Mouse (Mus musculus) forebrain, embryonic 13.5 days (tissue): ENCODE measurements around the gene Ppm1l. TPM values are rescaled to one million over a fixed set of nuclear protein-coding genes. Genes with fewer than 3 reads are reported as not detected.

ENCODE experiments used
- ATAC-seq: fragments of 200-750 bp; cut with Nextera tagmentation; 2 replicates; pipeline ENCODE4 v1.8.0; 2017
- H3K27ac ChIP-seq: fragments of 300-500 bp; sonication (generic); 2 replicates; pipeline ENCODE4 v1.5.1; 2015; ENCODE audit warnings: inconsistent platforms, mild to moderate bottlenecking, moderate library complexity
- H3K27me3 ChIP-seq: fragments of 300-500 bp; sonication (generic); 2 replicates; pipeline ENCODE4 v1.6.1; 2015; ENCODE audit warnings: mild to moderate bottlenecking, inconsistent platforms
- H3K36me3 ChIP-seq: fragments of 300-500 bp; sonication (generic); 2 replicates; pipeline ENCODE4 v1.6.1; 2015; ENCODE audit warnings: mild to moderate bottlenecking, inconsistent platforms; ENCODE audit not compliant: poor library complexity, severe bottlenecking
- H3K4me1 ChIP-seq: fragments of 300-500 bp; sonication (generic); 2 replicates; pipeline ENCODE4 v1.6.1; 2015; ENCODE audit warnings: inconsistent platforms
- H3K4me2 ChIP-seq: fragments of 300-500 bp; sonication (generic); 2 replicates; pipeline ENCODE4 v1.6.1; 2015; ENCODE audit warnings: inconsistent platforms, mild to moderate bottlenecking, moderate library complexity
- H3K4me3 ChIP-seq: fragments of 300-500 bp; sonication (generic); 2 replicates; pipeline ENCODE4 v1.5.1; 2015; ENCODE audit warnings: mild to moderate bottlenecking, inconsistent platforms
- H3K9ac ChIP-seq: fragments of 300-500 bp; sonication (generic); 2 replicates; pipeline ENCODE4 v1.6.1; 2015; ENCODE audit warnings: mild to moderate bottlenecking, inconsistent platforms
- H3K9me3 ChIP-seq: fragments of 300-500 bp; sonication (generic); replicated peaks from 2 replicates; pipeline ENCODE4 v1.6.1; 2016; ENCODE audit warnings: inconsistent platforms
- WGBS: fragments of 180-500 bp; shearing (Covaris S2); methylation state at CpG from one replicate; pipeline ENCODE4 v1.1.7; 2015; 5-methylcytosine and 5-hydroxymethylcytosine counted together
- polyA plus RNA-seq: library from polyadenylated mRNA; unstranded; fragments of >200 nt; fragmentation: Nextera tagmentation; extraction: Ambion mirVana; gene quantifications from 2 replicates; pipeline ENCODE4 v1.2.1, GENCODE M21; 2015

Gene Ppm1l
- polyA plus RNA-seq, 1 experiment from 2014 or later: 21.1 TPM

GRCm38 (mm10) chr3:69487471-69487870, 170.8 kb downstream of the Ppm1l start:
- no peak for ATAC-seq
- WGBS: 79% methylated on average over 6 of the region's 6 CpGs
- no peaks in the 10 kb centered on the region for H3K9me3 ChIP-seq
- no peak overlapping the region for H3K4me2 ChIP-seq
- no peaks in the 10 kb centered on the region for H3K36me3 ChIP-seq
- no peak overlapping the region for H3K4me3 ChIP-seq
- H3K4me1 ChIP-seq: peaks cover 20% of the 10 kb centered on the region
- H3K27me3 ChIP-seq: no peaks in the 10 kb centered on the region
- no peak overlapping the region for H3K9ac ChIP-seq
- no peak overlapping the region for H3K27ac ChIP-seq

GRCm38 (mm10) chr3:69489669-69490068, 173.0 kb downstream of the Ppm1l start:
- ATAC-seq: no peak
- WGBS: 86% methylated on average over 3 of the region's 3 CpGs
- H3K9ac ChIP-seq: no peak overlapping the region

GRCm38 (mm10) chr3:69490981-69491681, 174.5 kb downstream of the Ppm1l start:
- no peaks in the 10 kb centered on the region for H3K36me3 ChIP-seq
- H3K4me1 ChIP-seq: peaks cover 25% of the 10 kb centered on the region
- no peak overlapping the region for H3K27ac ChIP-seq
- no peak overlapping the region for H3K4me2 ChIP-seq
- H3K9ac ChIP-seq: no peak overlapping the region
- 88% methylated on average over 6 of the region's 6 CpGs for WGBS
- H3K9me3 ChIP-seq: no peaks in the 10 kb centered on the region
- ATAC-seq: no peak
- no peak overlapping the region for H3K4me3 ChIP-seq
- no peaks in the 10 kb centered on the region for H3K27me3 ChIP-seq

More at GRCm38 (mm10) chr3:69489669-69490068, 173.0 kb downstream of the Ppm1l start:
- Histone ChIP-seq H3K4me2 (no peak overlapping the region), H3K36me3 (no peaks in the 10 kb centered on the region), H3K27me3 (no peaks in the 10 kb centered on the region), H3K27ac (no peak overlapping the region), H3K4me3 (no peak overlapping the region), H3K9me3 (no peaks in the 10 kb centered on the region), H3K4me1 (peaks cover 17% of the 10 kb centered on the region)

GRCm38 (mm10) chr3:69494233-69495010, 177.8 kb downstream of the Ppm1l start:
- H3K9ac ChIP-seq: no peak overlapping the region
- no peaks in the 10 kb centered on the region for H3K9me3 ChIP-seq
- peaks cover 16% of the 10 kb centered on the region for H3K4me1 ChIP-seq
- peak overlapping the region; percentile 28; the same call in 1 of the 2 replicates for H3K27ac ChIP-seq
- H3K4me3 ChIP-seq: no peak overlapping the region
- WGBS: 60% methylated on average over 4 of the region's 4 CpGs
- H3K36me3 ChIP-seq: no peaks in the 10 kb centered on the region
- peak; percentile 76 for ATAC-seq
- no peak overlapping the region for H3K4me2 ChIP-seq
- H3K27me3 ChIP-seq: no peaks in the 10 kb centered on the region

GRCm38 (mm10) chr3:69497178-69497577, 180.5 kb downstream of the Ppm1l start:
- H3K36me3 ChIP-seq: no peaks in the 10 kb centered on the region
- H3K9me3 ChIP-seq: no peaks in the 10 kb centered on the region
- H3K27me3 ChIP-seq: no peaks in the 10 kb centered on the region
- H3K4me2 ChIP-seq: no peak overlapping the region
- WGBS: 87% methylated on average over 3 of the region's 3 CpGs
- H3K4me3 ChIP-seq: no peak overlapping the region
- no peak overlapping the region for H3K9ac ChIP-seq
- no peak for ATAC-seq
- peaks cover 20% of the 10 kb centered on the region for H3K4me1 ChIP-seq
- no peak overlapping the region for H3K27ac ChIP-seq

- Histone ChIP-seq H3K36me3 (no peaks in the 10 kb centered on the region), H3K27ac (peak overlapping the region; percentile 51), H3K4me2 (no peak overlapping the region), H3K9ac (no peak overlapping the region), H3K4me3 (no peak overlapping the region), H3K9me3 (no peaks in the 10 kb centered on the region), H3K4me1 (peaks cover 15% of the 10 kb centered on the region), H3K27me3 (no peaks in the 10 kb centered on the region)
- WGBS: 25% methylated on average over 6 of the region's 6 CpGs
- ATAC-seq: peak; percentile 79
These were observed 185.3 kb downstream of the Ppm1l start for GRCm38 (mm10) chr3:69502009-69502408.

GRCm38 (mm10) chr3:69502527-69502926, 185.9 kb downstream of the Ppm1l start:
- Histone ChIP-seq H3K9ac (no peak overlapping the region), H3K4me3 (no peak overlapping the region), H3K27ac (peak overlapping the region; percentile 48; the same call in 1 of the 2 replicates), H3K4me2 (no peak overlapping the region), H3K27me3 (no peaks in the 10 kb centered on the region), H3K4me1 (peaks cover 15% of the 10 kb centered on the region), H3K36me3 (no peaks in the 10 kb centered on the region), H3K9me3 (no peaks in the 10 kb centered on the region)
- ATAC-seq: peak; percentile 50
- 52% methylated on average over 4 of the region's 4 CpGs for WGBS

- Histone ChIP-seq H3K9ac (no peak overlapping the region), H3K4me1 (peaks cover 15% of the 10 kb centered on the region), H3K27ac (no peak overlapping the region), H3K9me3 (no peaks in the 10 kb centered on the region), H3K27me3 (no peaks in the 10 kb centered on the region), H3K4me2 (no peak overlapping the region), H3K4me3 (no peak overlapping the region), H3K36me3 (no peaks in the 10 kb centered on the region)
- ATAC-seq: no peak
- 61% methylated on average over 7 of the region's 7 CpGs for WGBS
These were observed 188.4 kb downstream of the Ppm1l start for GRCm38 (mm10) chr3:69505090-69505489.

GRCm38 (mm10) chr3:69506352-69506751, 189.7 kb downstream of the Ppm1l start:
- 83% methylated on average over 4 of the region's 4 CpGs for whole genome bisulfite sequencing
- H3K9me3 ChIP-seq: no peaks in the 10 kb centered on the region

GRCm38 (mm10) chr3:69509411-69509952, 192.8 kb downstream of the Ppm1l start:
- no peak for ATAC-seq
- H3K4me2 ChIP-seq: no peak overlapping the region
- WGBS: 87% methylated on average over 3 of the region's 3 CpGs

More at GRCm38 (mm10) chr3:69506352-69506751, 189.7 kb downstream of the Ppm1l start:
- no peaks in the 10 kb centered on the region for H3K27me3 ChIP-seq
- no peaks in the 10 kb centered on the region for H3K36me3 ChIP-seq
- H3K4me2 ChIP-seq: no peak overlapping the region
- no peak overlapping the region for H3K27ac ChIP-seq
- H3K9ac ChIP-seq: no peak overlapping the region
- peaks cover 15% of the 10 kb centered on the region for H3K4me1 ChIP-seq
- ATAC-seq: no peak
- H3K4me3 ChIP-seq: no peak overlapping the region

GRCm38 (mm10) chr3:69511881-69512280, 195.2 kb downstream of the Ppm1l start:
- H3K27ac ChIP-seq: no peak overlapping the region
- no peaks in the 10 kb centered on the region; the same call in 1 of the 2 replicates for H3K4me1 ChIP-seq
- WGBS: 67% methylated on average over 7 of the region's 7 CpGs
- no peaks in the 10 kb centered on the region for H3K9me3 ChIP-seq
- no peak for ATAC-seq
- no peak overlapping the region for H3K4me2 ChIP-seq
- no peaks in the 10 kb centered on the region for H3K36me3 ChIP-seq
- H3K9ac ChIP-seq: no peak overlapping the region
- H3K27me3 ChIP-seq: no peaks in the 10 kb centered on the region
- no peak overlapping the region for H3K4me3 ChIP-seq

More at GRCm38 (mm10) chr3:69509411-69509952, 192.8 kb downstream of the Ppm1l start:
- Histone ChIP-seq H3K9ac (no peak overlapping the region), H3K4me3 (no peak overlapping the region), H3K36me3 (no peaks in the 10 kb centered on the region), H3K27ac (no peak overlapping the region), H3K9me3 (no peaks in the 10 kb centered on the region), H3K4me1 (peaks cover 7% of the 10 kb centered on the region; the same call in 1 of the 2 replicates), H3K27me3 (no peaks in the 10 kb centered on the region)

- H3K27ac ChIP-seq: no peak overlapping the region
- no peaks in the 10 kb centered on the region for H3K36me3 ChIP-seq
- no peaks in the 10 kb centered on the region for H3K9me3 ChIP-seq
- H3K4me2 ChIP-seq: no peak overlapping the region
- WGBS: 71% methylated on average over 7 of the region's 7 CpGs
- H3K27me3 ChIP-seq: no peaks in the 10 kb centered on the region
- no peak for ATAC-seq
- H3K4me3 ChIP-seq: no peak overlapping the region
- H3K4me1 ChIP-seq: no peaks in the 10 kb centered on the region; the same call in 1 of the 2 replicates
- no peak overlapping the region for H3K9ac ChIP-seq
These were observed 195.7 kb downstream of the Ppm1l start for GRCm38 (mm10) chr3:69512402-69512801.
